Mouse (Mus musculus): Measurements from ENCODE around the gene Gfod1.

- TF ChIP-seq CTCF (IDR thresholded peaks at IDR 0.05; ENCODE audit: borderline replicate concordance, insufficient read depth, low read length) (no peak), POLR2A (IDR thresholded peaks at IDR 0.05; ENCODE audit: low read depth, low read length) (no peak)
Measured at GRCm38 (mm10) chr13:43208914-43209439, 95.0 kb downstream of the Gfod1 start.

Measured in embryonic fibroblast, embryonic 13.5 days (primary cell).